Mouse (Mus musculus) layer of hippocampus, adult 2 months (tissue): ENCODE results near the gene Gja3. TPM values are rescaled to one million over a fixed set of nuclear protein-coding genes. Genes with fewer than 3 reads are reported as not detected.

ENCODE experiments used
- DNase-seq, 2 experiments: peaks; one replicate each; pipeline ENCODE4 v3.0.0; 2022; ENCODE audit warnings: low spot score in 2 of 2
- H3K27ac ChIP-seq: fragments of 200-600 bp; 2 replicates; pipeline ENCODE4 v1.8.1; 2022
- H3K4me3 ChIP-seq: fragments of 200-600 bp; 2 replicates; pipeline ENCODE4 v1.8.1; 2022; ENCODE audit warnings: mild to moderate bottlenecking
- CTCF ChIP-seq: fragments of 200-600 bp; conservative IDR thresholded peaks from 2 replicates; pipeline ENCODE4 v1.8.1; 2022; ENCODE audit warnings: antibody characterized with exemption, mild to moderate bottlenecking, moderate library complexity
- long read RNA-seq, 2 experiments: library from polyadenylated mRNA; stranded (forward); transcript quantifications; one replicate each; pipeline ENCODE4 v2.0.0; 2021; ENCODE audit warnings: borderline mapping rate in 2 of 2
- total RNA-seq, 2 experiments: library from RNA; stranded (reverse); gene quantifications; 2 replicates each; pipeline ENCODE4 v1.2.3; 2021

Gja3 gene
- total RNA-seq, result under 1 TPM; 0.32 to 0.33 TPM
- long read RNA-seq, experiment 1, partial matches to known transcripts, result 0 of 1 reads
- long read RNA-seq, experiment 1, other reads (novel, unspliced or antisense), result 0 of 1 reads
- long read RNA-seq, experiment 2, result 0 reads

DNA sequence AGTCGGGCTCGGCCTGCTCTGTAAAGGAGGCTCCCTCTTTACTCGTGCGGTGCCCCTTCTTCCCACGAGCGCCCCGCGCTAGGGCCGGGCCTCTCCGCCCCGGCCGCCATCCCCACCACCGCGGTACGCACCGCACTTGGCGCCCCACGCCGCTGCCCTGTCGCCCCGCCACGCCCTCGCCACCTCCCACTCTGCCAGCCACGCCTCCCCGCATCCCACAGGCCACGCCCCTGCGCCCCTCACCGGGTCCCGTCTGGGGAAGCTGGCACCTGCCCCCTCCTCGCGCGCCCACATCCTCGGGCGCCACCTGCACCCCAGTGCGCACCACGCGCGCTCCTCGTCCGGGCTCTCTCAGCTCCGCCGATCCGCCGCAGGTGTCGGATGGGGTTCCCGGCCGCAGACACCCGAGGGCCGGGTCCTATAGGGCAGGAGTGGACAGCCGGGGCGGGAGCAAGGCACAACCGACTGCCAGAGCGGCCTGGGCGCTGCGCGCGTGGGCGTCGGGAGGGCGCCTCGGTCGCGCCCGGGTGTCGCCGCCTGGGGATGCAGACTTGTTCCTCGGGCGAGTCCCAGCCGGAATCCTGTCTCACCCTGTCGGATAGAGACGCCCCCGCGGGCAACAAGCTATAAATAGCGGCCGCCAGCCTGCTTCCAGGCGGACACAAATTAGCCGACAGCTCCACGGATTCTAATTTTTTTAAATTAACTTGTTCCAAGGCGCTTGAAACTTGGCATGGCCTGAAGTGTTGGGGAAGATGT is at the start of gene Gja3:
Gene Gja3, minus strand, starts transcription at position 538 of the 759 bp plus-strand sequence.
- no peak for TF ChIP-seq CTCF
- no peak for DNase-seq
- H3K4me3 ChIP-seq, result peak within 1 kb of the TSS; percentile 50
- no peak within 1 kb of the TSS for H3K27ac ChIP-seq

DNA sequence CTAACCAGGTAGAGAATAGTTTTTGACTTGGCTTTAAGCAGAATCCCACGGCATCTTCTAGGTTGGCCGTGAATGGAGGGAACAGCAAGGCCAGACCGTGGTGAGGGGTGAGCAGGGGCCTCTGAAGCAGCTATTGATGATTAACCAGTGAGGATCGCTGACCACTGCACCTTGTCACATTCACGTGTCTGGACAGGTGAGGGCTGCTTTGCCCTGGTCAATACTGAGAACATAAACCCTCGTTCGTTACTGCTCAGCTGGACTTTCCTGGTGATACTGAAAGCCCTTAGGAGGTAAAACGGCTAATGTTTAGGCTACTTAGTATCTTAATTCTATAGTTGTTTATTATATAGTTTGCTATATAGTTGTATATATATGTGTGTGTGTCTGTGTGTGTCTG is 49.2 kb upstream of the Gja3 start:
- no peak for TF ChIP-seq CTCF
- Histone ChIP-seq H3K4me3 (no peak overlapping the region), H3K27ac (no peak overlapping the region)
- no peak for DNase-seq

DNA sequence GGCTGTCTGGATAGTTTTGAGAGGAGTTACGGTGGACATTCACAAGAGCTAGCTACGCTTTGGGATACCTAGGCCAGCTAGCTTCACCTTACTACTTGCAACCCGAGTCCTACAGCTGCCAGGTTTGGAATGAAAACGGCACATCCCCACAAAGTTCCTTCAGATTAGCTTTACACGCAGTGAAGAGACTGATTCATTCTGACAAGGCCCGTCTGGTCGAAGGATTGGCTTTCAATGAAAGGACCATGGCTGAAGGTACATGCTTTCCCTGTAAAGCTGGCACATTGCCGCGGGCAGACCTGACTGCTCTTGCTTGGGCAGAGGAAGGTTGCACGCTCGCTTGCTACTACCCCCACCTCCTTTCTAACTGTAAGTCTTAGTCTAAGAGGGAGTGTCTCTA is 47.8 kb upstream of the Gja3 start:
- H3K27ac ChIP-seq, result no peak overlapping the region
- TF ChIP-seq CTCF, result no peak
- H3K4me3 ChIP-seq, result no peak overlapping the region
- DNase-seq, result no peak

DNA sequence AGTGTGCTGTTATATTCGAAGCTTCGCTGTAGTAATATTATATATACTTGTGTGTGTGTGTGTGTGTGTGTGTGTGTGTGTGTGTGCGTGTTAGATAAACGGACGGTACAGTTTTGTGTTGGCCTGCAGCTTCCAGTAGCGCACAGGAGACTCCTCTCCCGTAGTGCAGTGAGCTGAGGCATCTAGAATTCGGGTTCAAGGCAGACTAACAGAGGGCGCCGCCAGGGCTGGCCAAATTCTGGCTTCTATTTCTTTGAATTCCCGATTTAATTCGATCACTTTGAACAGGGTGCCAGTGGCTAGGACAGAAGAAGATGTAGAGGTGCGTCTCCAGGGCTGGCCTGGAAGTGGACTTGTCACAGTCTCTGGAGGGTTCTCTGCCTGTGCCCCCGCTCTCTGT is 47.2 kb upstream of the Gja3 start:
- Histone ChIP-seq H3K27ac (no peak overlapping the region), H3K4me3 (no peak overlapping the region)
- TF ChIP-seq CTCF, result no peak
- DNase-seq, result no peak

DNA sequence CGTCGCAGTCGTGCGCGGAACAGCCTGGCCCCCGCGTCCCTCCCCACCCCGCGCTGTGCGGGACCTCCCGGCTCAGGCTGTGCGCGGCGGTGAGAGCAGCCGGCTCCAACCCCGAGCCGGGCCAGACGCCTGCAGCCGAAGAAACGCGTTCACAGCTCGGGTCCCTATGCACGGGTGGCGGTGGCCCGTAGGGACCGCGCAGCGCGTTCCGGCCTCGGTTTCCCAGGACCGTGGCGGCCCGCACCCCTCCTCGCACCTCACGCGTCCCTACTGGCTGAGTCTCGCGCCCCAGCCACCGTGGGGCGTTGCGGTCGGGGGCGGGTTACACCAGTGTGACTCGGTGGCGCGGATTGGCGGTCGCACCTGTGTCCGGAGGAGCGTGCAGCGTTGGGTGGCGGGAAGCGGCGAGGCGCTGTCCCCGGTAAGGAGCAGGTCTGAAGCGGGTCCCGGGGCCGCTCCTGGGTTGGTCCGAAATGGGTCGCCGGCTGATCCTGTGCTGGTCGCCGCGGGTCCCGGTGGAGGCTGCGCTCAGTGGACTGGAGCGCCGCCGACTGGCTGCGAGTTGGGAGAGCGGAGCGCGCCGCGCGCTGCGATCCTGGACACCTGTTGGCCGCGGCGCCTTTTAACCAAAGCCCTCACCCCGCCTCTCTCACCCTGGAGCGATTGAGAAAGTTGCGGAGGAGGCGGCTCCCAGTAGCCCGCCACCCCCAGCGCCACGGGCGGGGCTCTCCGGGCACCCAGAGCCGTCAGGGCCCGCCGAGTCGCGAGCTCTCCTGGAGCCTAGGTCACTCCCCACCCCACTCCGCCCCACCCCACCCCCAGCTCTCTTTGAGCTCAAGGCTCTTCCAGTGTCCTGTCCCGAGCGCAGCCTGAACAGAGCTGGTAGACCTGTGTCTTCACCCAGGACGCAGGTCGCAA is 46.5 kb upstream of the Gja3 start, which contains the start of gene Gjb2:
Gene Gjb2, minus strand, starts transcription at position 597 of the 918 bp plus-strand sequence.
- no peak for DNase-seq
- Histone ChIP-seq H3K4me3 (peak within 1 kb of the TSS; percentile 68), H3K27ac (peak within 1 kb of the TSS; percentile 39; the same call in 1 of the 2 replicates)
- TF ChIP-seq CTCF, result peak; percentile 46

DNA sequence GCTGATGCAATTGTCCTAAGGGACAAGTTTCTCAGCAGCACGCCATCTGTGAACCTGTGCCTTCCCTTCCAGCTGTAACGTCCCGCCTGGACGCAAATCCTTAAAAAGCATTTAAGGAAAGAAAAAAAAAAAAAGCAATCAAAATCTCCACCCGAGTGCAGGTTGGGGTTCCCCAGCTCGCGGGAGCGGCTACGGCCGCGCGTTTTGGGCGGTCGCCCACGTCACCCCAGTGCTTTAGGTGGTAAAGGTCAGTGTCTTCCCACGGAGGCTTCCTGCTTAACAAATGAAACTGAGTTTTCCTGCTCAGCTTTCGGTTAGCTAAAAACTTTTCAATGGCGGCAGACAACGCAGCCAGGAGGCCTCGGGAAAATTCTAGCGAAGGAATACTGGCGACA is 45.8 kb upstream of the Gja3 start:
- TF ChIP-seq CTCF, result no peak

DNA sequence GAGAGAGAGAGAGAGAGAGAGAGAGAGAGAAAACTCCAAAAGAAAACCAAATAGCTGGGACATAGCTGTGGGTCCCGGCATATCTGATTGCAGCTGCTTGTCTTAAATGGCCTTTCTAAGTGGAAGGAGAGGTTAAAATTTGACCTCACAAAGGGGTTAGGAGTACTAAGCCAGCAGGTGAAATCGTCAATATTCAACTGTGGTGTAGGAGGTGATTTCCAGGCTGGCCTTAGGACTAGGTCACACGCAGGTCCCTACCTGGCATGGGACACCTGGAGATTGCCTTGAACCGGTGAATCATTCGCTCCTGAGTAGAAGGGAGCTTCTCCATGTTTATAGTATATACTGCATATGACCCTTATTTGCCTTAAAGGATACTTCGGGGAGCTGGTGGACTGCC is 45.2 kb upstream of the Gja3 start:
- TF ChIP-seq CTCF, result no peak
- DNase-seq, result no peak
- Histone ChIP-seq H3K4me3 (peak overlapping the region; percentile 68; the same call in 1 of the 2 replicates), H3K27ac (no peak overlapping the region)

More for the DNA sequence above, 45.8 kb upstream of the Gja3 start:
- no peak for DNase-seq
- H3K4me3 ChIP-seq, result peak overlapping the region; percentile 68
- H3K27ac ChIP-seq, result peak overlapping the region; percentile 39; the same call in 1 of the 2 replicates

DNA sequence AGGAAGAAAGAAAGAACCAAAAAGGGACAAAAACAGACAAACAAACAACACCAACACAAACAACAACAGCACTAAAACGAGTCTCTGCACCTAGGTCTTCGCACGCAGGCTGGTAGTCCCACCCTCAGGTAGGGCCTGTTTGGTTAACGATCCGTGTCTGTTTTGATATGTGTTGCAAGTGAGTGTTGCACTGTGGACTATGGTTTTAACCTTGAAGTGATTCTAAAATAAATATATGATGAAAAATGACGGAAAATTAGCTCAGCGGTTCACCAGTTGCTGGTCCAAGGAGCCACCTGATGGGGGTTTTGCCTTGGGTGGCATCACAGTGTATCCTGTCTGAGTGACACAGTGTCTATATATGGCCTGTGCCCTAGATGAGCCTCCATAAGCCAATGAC is 43.7 kb upstream of the Gja3 start:
- DNase-seq, result no peak
- no peak for TF ChIP-seq CTCF

DNA sequence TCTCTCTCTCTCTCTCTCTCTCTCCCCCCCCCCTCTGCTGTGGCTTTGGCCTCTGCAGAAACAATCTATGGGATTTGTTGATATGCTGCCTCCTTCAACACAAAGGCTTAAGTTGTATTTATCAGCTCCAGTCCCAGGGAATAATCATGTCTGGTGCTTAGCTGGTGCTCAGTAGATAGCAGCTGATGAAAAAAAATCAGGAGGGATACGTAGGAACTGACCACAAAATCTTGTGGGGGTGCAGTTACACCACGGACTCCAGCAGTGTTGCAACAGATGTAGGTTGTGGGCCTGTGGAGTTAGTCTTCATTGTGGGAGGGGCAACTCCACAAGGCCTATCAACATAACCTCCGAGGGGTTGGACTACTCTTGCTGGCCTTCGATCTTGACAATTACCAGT is 38.0 kb upstream of the Gja3 start:
- no peak for TF ChIP-seq CTCF
- no peak overlapping the region for H3K4me3 ChIP-seq
- H3K27ac ChIP-seq, result no peak overlapping the region
- no peak for DNase-seq

More for the DNA sequence above, 43.7 kb upstream of the Gja3 start:
- Histone ChIP-seq H3K27ac (no peak overlapping the region), H3K4me3 (no peak overlapping the region)

DNA sequence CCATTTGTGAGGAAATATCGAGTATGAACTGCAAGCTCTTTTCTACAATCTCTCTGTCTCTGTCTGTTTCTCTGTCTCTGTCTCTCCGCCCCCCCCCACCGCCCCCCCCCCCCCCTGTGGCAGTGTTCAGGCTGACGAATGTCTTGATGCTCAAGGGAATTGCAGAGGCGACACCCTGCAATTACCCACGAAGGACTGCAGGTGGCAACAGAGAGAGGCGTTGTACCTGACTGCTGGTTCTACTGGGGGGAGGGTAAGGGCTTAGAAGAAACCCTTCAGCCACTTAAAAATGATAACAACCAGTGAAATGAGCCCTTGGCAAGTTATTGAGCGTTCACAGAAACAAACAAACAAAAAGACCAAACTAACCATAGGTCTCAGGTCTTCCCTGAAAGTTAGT is 35.1 kb upstream of the Gja3 start:
- DNase-seq, result peak; percentile 61 to 66
- Histone ChIP-seq H3K4me3 (no peak overlapping the region), H3K27ac (no peak overlapping the region)
- peak; percentile 77 for TF ChIP-seq CTCF

DNA sequence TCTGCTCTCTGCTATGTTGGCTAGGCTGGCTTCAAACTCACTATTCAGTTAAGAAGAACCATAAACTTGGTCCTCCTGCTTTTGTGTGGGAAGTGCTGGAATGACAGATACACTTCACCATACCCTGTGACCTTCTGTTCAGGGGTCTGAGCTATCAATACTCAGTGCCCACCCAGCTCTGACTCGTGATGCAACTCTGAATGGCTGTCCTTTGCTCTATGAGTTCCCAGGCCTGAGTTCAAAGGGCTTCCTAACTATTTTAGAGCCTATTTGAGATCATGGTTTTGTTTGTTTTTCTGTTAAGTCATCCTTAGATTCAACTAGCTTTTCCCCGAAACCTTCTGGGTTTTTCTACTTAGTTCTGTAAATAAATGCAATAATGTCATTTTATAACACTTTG is 32.1 kb upstream of the Gja3 start:
- TF ChIP-seq CTCF, result no peak
- no peak for DNase-seq
- H3K4me3 ChIP-seq, result no peak overlapping the region
- no peak overlapping the region for H3K27ac ChIP-seq

DNA sequence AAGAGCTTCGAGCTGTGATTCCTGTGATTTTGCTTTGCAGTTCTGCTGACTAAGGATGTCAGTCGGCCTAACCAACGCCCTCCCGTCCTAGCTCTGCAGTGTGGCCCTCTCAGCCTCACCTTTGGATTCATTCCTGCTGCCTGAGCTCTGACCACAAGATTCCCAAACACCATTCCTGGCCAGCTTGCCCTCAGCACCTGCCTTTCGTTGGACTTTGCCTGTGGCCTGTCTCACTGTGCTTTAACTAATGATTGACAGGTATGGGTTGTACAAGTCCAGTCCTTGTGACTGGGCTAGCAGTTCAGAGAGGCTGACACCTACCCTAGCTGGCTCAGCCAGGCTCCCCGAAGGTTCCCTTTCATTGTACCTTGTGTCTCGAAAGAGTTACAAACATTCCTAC is 31.2 kb upstream of the Gja3 start:
- no peak for TF ChIP-seq CTCF
- no peak for DNase-seq
- no peak overlapping the region for H3K4me3 ChIP-seq
- no peak overlapping the region for H3K27ac ChIP-seq

DNA sequence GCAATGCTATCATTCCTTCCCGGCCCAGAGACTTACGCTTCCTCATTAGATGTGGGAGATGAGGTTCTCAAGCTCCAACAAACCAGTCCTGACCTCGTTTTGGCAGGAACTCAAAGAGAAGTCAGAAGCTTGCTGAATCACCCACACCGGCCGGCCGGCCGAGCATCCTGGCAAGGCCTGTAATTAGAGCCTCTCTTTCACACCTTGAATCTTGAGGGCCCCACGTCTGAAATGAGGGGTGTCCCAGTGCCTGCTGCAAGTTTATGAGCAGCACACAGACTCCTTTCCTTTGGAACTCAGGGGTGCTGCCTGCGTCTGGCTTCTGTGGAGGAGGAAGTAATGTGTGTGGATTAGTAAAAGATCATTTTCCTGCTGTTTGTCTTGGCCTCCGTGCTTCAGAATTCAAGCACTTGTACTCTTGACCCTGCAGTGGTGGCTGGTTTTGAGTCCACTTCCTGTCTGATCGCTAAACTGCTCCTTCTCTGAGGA is 26.3 kb upstream of the Gja3 start:
- no peak for DNase-seq
- no peak overlapping the region for H3K27ac ChIP-seq
- no peak for TF ChIP-seq CTCF
- H3K4me3 ChIP-seq, result no peak overlapping the region
